Mouse (Mus musculus): ENCODE measurements around the gene Prkcg.

GRCm38 (mm10) chr7:3349775-3350174 lies 60.8 kb downstream of the Prkcg start:
- TF ChIP-seq EP300 (IDR thresholded peaks at IDR 0.05; ENCODE audit: insufficient read depth, low read depth, low read length) (0 out of 2 replicates have a peak, but pooled peaks have one; percentile 31), POLR2A (IDR thresholded peaks at IDR 0.05; ENCODE audit: insufficient read depth, low read length) (no peak)

All from ES-Bruce4 (cell line).